Mouse (Mus musculus): ENCODE measurements around the gene Olfr1036. TPM values are rescaled to one million over a fixed set of nuclear protein-coding genes. Genes with fewer than 3 reads are reported as not detected.
"Not testable (repeated sequence)": the region's sequence is repeated elsewhere in the genome, so short reads cannot be mapped to it uniquely, and the experiment has no call there.

Gene Olfr1036
- not detected for polyA plus RNA-seq (2012; fragmentation: generic; extraction: Trizol)

- not testable (repeated sequence) for H3K36me3 ChIP-seq (ENCODE audit: control insufficient read depth, insufficient read depth); H3K27me3 ChIP-seq (ENCODE audit: control insufficient read depth, insufficient read depth, insufficient read length); H3K4me3 ChIP-seq; H3ac ChIP-seq (ENCODE audit: control insufficient read depth, insufficient read length); H3K4me2 ChIP-seq (ENCODE audit: low read depth); H3K79me2 ChIP-seq (ENCODE audit: control insufficient read depth, insufficient read depth)
Measured at GRCm38 (mm10) chr2:86073692-86074091, at the start of gene Olfr1036. Gene Olfr1036 (plus strand): TSS chr2:86073992.

GRCm38 (mm10) chr2:86045561-86045960 is 28.2 kb upstream of the Olfr1036 start, which contains the start of gene Olfr1034:
Gene Olfr1034 (plus strand): TSS chr2:86045861.
- no peak within 1 kb of the TSS for H3K4me3 ChIP-seq
- no peak for TF ChIP-seq REST (IDR thresholded peaks at IDR 0.05; ENCODE audit: insufficient read depth, insufficient read length)
- no peak for TF ChIP-seq TCF3 (IDR thresholded peaks at IDR 0.05; ENCODE audit: insufficient read length, low read depth)
- no peak for TF ChIP-seq MAX (IDR thresholded peaks at IDR 0.05; ENCODE audit: low read depth)
- TF ChIP-seq USF1 (IDR thresholded peaks at IDR 0.05; ENCODE audit: low read depth) = no peak
- no peaks in the 10 kb centered on the region for H3K79me2 ChIP-seq (ENCODE audit: control insufficient read depth, insufficient read depth)
- H3K36me3 ChIP-seq (ENCODE audit: control insufficient read depth, insufficient read depth) = no peaks in the 10 kb centered on the region
- H3K27me3 ChIP-seq (ENCODE audit: control insufficient read depth, insufficient read depth, insufficient read length) = no peaks in the 10 kb centered on the region
- no peak within 1 kb of the TSS for H3K4me2 ChIP-seq (ENCODE audit: low read depth)
- no peak within 1 kb of the TSS for H3ac ChIP-seq (ENCODE audit: control insufficient read depth, insufficient read length)

GRCm38 (mm10) chr2:86050777-86051176 is 23.0 kb upstream of the Olfr1036 start:
- not testable (repeated sequence) for H3K4me2 ChIP-seq (ENCODE audit: low read depth); H3K4me3 ChIP-seq; H3ac ChIP-seq (ENCODE audit: control insufficient read depth, insufficient read length); H3K27me3 ChIP-seq (ENCODE audit: control insufficient read depth, insufficient read depth, insufficient read length); H3K36me3 ChIP-seq (ENCODE audit: control insufficient read depth, insufficient read depth); H3K79me2 ChIP-seq (ENCODE audit: control insufficient read depth, insufficient read depth)

- not testable (repeated sequence) for H3K36me3 ChIP-seq (ENCODE audit: control insufficient read depth, insufficient read depth); H3ac ChIP-seq (ENCODE audit: control insufficient read depth, insufficient read length); H3K27me3 ChIP-seq (ENCODE audit: control insufficient read depth, insufficient read depth, insufficient read length); H3K4me2 ChIP-seq (ENCODE audit: low read depth); H3K4me3 ChIP-seq; H3K79me2 ChIP-seq (ENCODE audit: control insufficient read depth, insufficient read depth)
Measured at GRCm38 (mm10) chr2:86063766-86064165, 10.0 kb upstream of the Olfr1036 start.

- Histone ChIP-seq H3K79me2 (ENCODE audit: control insufficient read depth, insufficient read depth) (no peaks in the 10 kb centered on the region), H3K4me2 (ENCODE audit: low read depth) (no peak overlapping the region), H3K27me3 (ENCODE audit: control insufficient read depth, insufficient read depth, insufficient read length) (no peaks in the 10 kb centered on the region), H3K36me3 (ENCODE audit: control insufficient read depth, insufficient read depth) (no peaks in the 10 kb centered on the region), H3ac (ENCODE audit: control insufficient read depth, insufficient read length) (no peak overlapping the region), H3K4me3 (no peak overlapping the region)
- TF ChIP-seq CEBPB (IDR thresholded peaks at IDR 0.05; ENCODE audit: insufficient read depth, poor library complexity, severe bottlenecking) (no peak), SRF (IDR thresholded peaks at IDR 0.05; ENCODE audit: control insufficient read depth, insufficient read length, low read depth) (no peak), POLR2A (IDR thresholded peaks at IDR 0.05; ENCODE audit: insufficient read length, low read depth) (no peak), TCF12 (IDR thresholded peaks at IDR 0.05; ENCODE audit: insufficient read depth, poor library complexity, severe bottlenecking) (no peak), TCF3 (IDR thresholded peaks at IDR 0.05; ENCODE audit: insufficient read length, low read depth) (no peak), E2F4 (IDR thresholded peaks at IDR 0.05; ENCODE audit: insufficient read depth) (no peak), MAX (IDR thresholded peaks at IDR 0.05; ENCODE audit: low read depth) (no peak), MYOG (IDR thresholded peaks at IDR 0.05; ENCODE audit: control insufficient read depth in 1 of 3, insufficient read depth in 1 of 3, insufficient read length in 2 of 3, low read depth in 2 of 3) (no peak), MYOD1 (IDR thresholded peaks at IDR 0.05; ENCODE audit: control insufficient read depth in 1 of 3, insufficient read length in 2 of 3, low read depth in 2 of 3) (no peak), POLR2AphosphoS2 (IDR thresholded peaks at IDR 0.05; ENCODE audit: insufficient read length, low read depth) (no peak), USF1 (IDR thresholded peaks at IDR 0.05; ENCODE audit: low read depth) (no peak), REST (IDR thresholded peaks at IDR 0.05; ENCODE audit: insufficient read depth, insufficient read length) (no peak)
Measured at GRCm38 (mm10) chr2:86070189-86070588, 3.6 kb upstream of the Olfr1036 start.

GRCm38 (mm10) chr2:86080478-86080877 is 6.7 kb downstream of the Olfr1036 start:
- H3K27me3 ChIP-seq (ENCODE audit: control insufficient read depth, insufficient read depth, insufficient read length); H3K4me3 ChIP-seq; H3K79me2 ChIP-seq (ENCODE audit: control insufficient read depth, insufficient read depth); H3K36me3 ChIP-seq (ENCODE audit: control insufficient read depth, insufficient read depth); H3K4me2 ChIP-seq (ENCODE audit: low read depth); H3ac ChIP-seq (ENCODE audit: control insufficient read depth, insufficient read length): not testable (repeated sequence)

- Histone ChIP-seq H3K4me2 (ENCODE audit: low read depth) (no peak within 1 kb of the TSS), H3ac (ENCODE audit: control insufficient read depth, insufficient read length) (no peak within 1 kb of the TSS), H3K4me3 (no peak within 1 kb of the TSS), H3K27me3 (ENCODE audit: control insufficient read depth, insufficient read depth, insufficient read length) (no peaks in the 10 kb centered on the region), H3K79me2 (ENCODE audit: control insufficient read depth, insufficient read depth) (no peaks in the 10 kb centered on the region), H3K36me3 (ENCODE audit: control insufficient read depth, insufficient read depth) (no peaks in the 10 kb centered on the region)
- TF ChIP-seq MAX (IDR thresholded peaks at IDR 0.05; ENCODE audit: low read depth) = no peak
- TF ChIP-seq CEBPB (IDR thresholded peaks at IDR 0.05; ENCODE audit: insufficient read depth, poor library complexity, severe bottlenecking) = no peak
- no peak for TF ChIP-seq POLR2AphosphoS2 (IDR thresholded peaks at IDR 0.05; ENCODE audit: insufficient read length, low read depth)
- TF ChIP-seq TCF12 (IDR thresholded peaks at IDR 0.05; ENCODE audit: insufficient read depth, poor library complexity, severe bottlenecking) = no peak
- no peak for TF ChIP-seq REST (IDR thresholded peaks at IDR 0.05; ENCODE audit: insufficient read depth, insufficient read length)
- TF ChIP-seq MYOD1 (IDR thresholded peaks at IDR 0.05; ENCODE audit: control insufficient read depth in 1 of 3, insufficient read length in 2 of 3, low read depth in 2 of 3) = no peak
- TF ChIP-seq TCF3 (IDR thresholded peaks at IDR 0.05; ENCODE audit: insufficient read length, low read depth) = no peak
- TF ChIP-seq USF1 (IDR thresholded peaks at IDR 0.05; ENCODE audit: low read depth) = no peak
- TF ChIP-seq POLR2A (IDR thresholded peaks at IDR 0.05; ENCODE audit: insufficient read length, low read depth) = no peak
- no peak for TF ChIP-seq SRF (IDR thresholded peaks at IDR 0.05; ENCODE audit: control insufficient read depth, insufficient read length, low read depth)
- no peak for TF ChIP-seq MYOG (IDR thresholded peaks at IDR 0.05; ENCODE audit: control insufficient read depth in 1 of 3, insufficient read depth in 1 of 3, insufficient read length in 2 of 3, low read depth in 2 of 3)
- TF ChIP-seq E2F4 (IDR thresholded peaks at IDR 0.05; ENCODE audit: insufficient read depth) = no peak
Measured at GRCm38 (mm10) chr2:86087285-86087684, 13.5 kb downstream of the Olfr1036 start, which contains the start of gene Olfr1037. Gene Olfr1037 (minus strand): TSS chr2:86087385.

Measured in myocyte (in vitro differentiated cells).